Mouse (Mus musculus) embryonic facial prominence, embryonic 14.5 days (tissue): Measurements from ENCODE around the gene Myl6. TPM values are rescaled to one million over a fixed set of nuclear protein-coding genes. Genes with fewer than 3 reads are reported as not detected.

ENCODE experiments used
- ATAC-seq: fragments of 200-750 bp; cut with Nextera tagmentation; 2 replicates; pipeline ENCODE4 v1.8.0; 2017; ENCODE audit warnings: low read depth, moderate number of reproducible peaks, moderate TSS enrichment
- DNase-seq: peaks from one replicate; pipeline ENCODE4 v3.0.0-alpha.2; 2015; ENCODE audit warnings: low spot score
- H3K27ac ChIP-seq: fragments of 300-500 bp; sonication (generic); replicated peaks from 2 replicates; pipeline ENCODE4 v1.5.1; 2014; ENCODE audit warnings: low read depth, mild to moderate bottlenecking, low read length, moderate library complexity
- H3K27me3 ChIP-seq: fragments of 300-500 bp; sonication (generic); replicated peaks from 2 replicates; pipeline ENCODE4 v1.6.1; 2014; ENCODE audit warnings: low read length; ENCODE audit not compliant: control insufficient read depth, insufficient read depth
- H3K36me3 ChIP-seq: fragments of 300-500 bp; sonication (generic); 2 replicates; pipeline ENCODE4 v1.6.1; 2014; ENCODE audit warnings: low read length, mixed read lengths; ENCODE audit not compliant: control insufficient read depth, insufficient read depth
- H3K4me1 ChIP-seq: fragments of 300-500 bp; sonication (generic); 2 replicates; pipeline ENCODE4 v1.6.1; 2014; ENCODE audit warnings: antibody characterized with exemption, low read length; ENCODE audit not compliant: control insufficient read depth, insufficient read depth
- H3K4me2 ChIP-seq: fragments of 300-500 bp; sonication (generic); 2 replicates; pipeline ENCODE4 v1.6.1; 2014; ENCODE audit warnings: low read depth, mild to moderate bottlenecking, low read length, moderate library complexity, mixed read lengths
- H3K4me3 ChIP-seq: fragments of 300-500 bp; sonication (generic); 2 replicates; pipeline ENCODE4 v1.5.1; 2014; ENCODE audit warnings: low read depth, mild to moderate bottlenecking, low read length
- H3K9ac ChIP-seq: fragments of 300-500 bp; sonication (generic); 2 replicates; pipeline ENCODE4 v1.6.1; 2014; ENCODE audit warnings: low read depth, mild to moderate bottlenecking, low read length, moderate library complexity, mixed read lengths
- H3K9me3 ChIP-seq: fragments of 300-500 bp; sonication (generic); 2 replicates; pipeline ENCODE4 v1.6.1; 2016; ENCODE audit warnings: low read length; ENCODE audit not compliant: control insufficient read depth
- WGBS: fragments of 180-500 bp; shearing (Covaris S2); extraction: QIAGEN DNeasy Blood & Tissue Kit; methylation state at CpG from one replicate; pipeline ENCODE4 v1.1.7; 2014; 5-methylcytosine and 5-hydroxymethylcytosine counted together
- polyA plus RNA-seq: library from polyadenylated mRNA; unstranded; fragments of >200 nt; fragmentation: Nextera tagmentation; extraction: Ambion mirVana; gene quantifications from 2 replicates; pipeline ENCODE4 v1.2.1, GENCODE M21; 2014

Gene Myl6
- 1,095 and 1,174 TPM in 2 replicates for polyA plus RNA-seq

GRCm38 (mm10) chr10:128493695-128494666, at the start of gene Myl6:
Gene Myl6 (minus strand): TSS chr10:128494145.
- DNase-seq (peak; percentile 100), ATAC-seq (peak; percentile 93)
- Histone ChIP-seq H3K4me3 (peak within 1 kb of the TSS; percentile 76), H3K27me3 (no peaks in the 10 kb centered on the region), H3K4me2 (peak within 1 kb of the TSS; percentile 90), H3K36me3 (peaks cover 29% of the 10 kb centered on the region), H3K9me3 (no peaks in the 10 kb centered on the region), H3K4me1 (peaks cover 26% of the 10 kb centered on the region), H3K27ac (peak within 1 kb of the TSS; percentile 99), H3K9ac (peak within 1 kb of the TSS; percentile 84)
- WGBS: under 1% methylated on average over 39 of the region's 45 CpGs

GRCm38 (mm10) chr10:128543100-128543499, 49.2 kb upstream of the Myl6 start:
- H3K9ac ChIP-seq: no peak overlapping the region
- H3K9me3 ChIP-seq: no peaks in the 10 kb centered on the region
- WGBS: 76% methylated on average over 2 of the region's 2 CpGs
- H3K27me3 ChIP-seq: no peaks in the 10 kb centered on the region
- no peak overlapping the region for H3K27ac ChIP-seq
- no peaks in the 10 kb centered on the region for H3K4me1 ChIP-seq
- DNase-seq (no peak), ATAC-seq (no peak)
- no peak overlapping the region for H3K4me3 ChIP-seq
- no peak overlapping the region for H3K4me2 ChIP-seq
- H3K36me3 ChIP-seq: peaks cover 44% of the 10 kb centered on the region

GRCm38 (mm10) chr10:128538340-128538870, 44.5 kb upstream of the Myl6 start:
- peaks cover 4% of the 10 kb centered on the region; the same call in 1 of the 2 replicates for H3K4me1 ChIP-seq
- no peak overlapping the region for H3K4me2 ChIP-seq
- no peak for ATAC-seq
- WGBS: 100% methylated on average over 1 of the region's 1 CpGs
- DNase-seq: no peak
- no peak overlapping the region for H3K4me3 ChIP-seq
- no peak overlapping the region for H3K27ac ChIP-seq
- H3K9ac ChIP-seq: no peak overlapping the region
- H3K27me3 ChIP-seq: no peaks in the 10 kb centered on the region
- H3K9me3 ChIP-seq: no peaks in the 10 kb centered on the region
- H3K36me3 ChIP-seq: peaks cover 19% of the 10 kb centered on the region

- WGBS: 13% methylated on average over 18 of the region's 18 CpGs
- ATAC-seq (peak; percentile 96), DNase-seq (peak; percentile 94)
- Histone ChIP-seq H3K27ac (peak overlapping the region; percentile 40), H3K4me3 (peak overlapping the region; percentile 16), H3K4me1 (peaks cover 4% of the 10 kb centered on the region; the same call in 1 of the 2 replicates), H3K9ac (peak overlapping the region; percentile 49), H3K36me3 (0 out of 2 replicates have a peak, but pooled peaks cover 3% of the 10 kb centered on the region), H3K4me2 (peak overlapping the region; percentile 50), H3K9me3 (no peaks in the 10 kb centered on the region), H3K27me3 (no peaks in the 10 kb centered on the region)
Observed at GRCm38 (mm10) chr10:128536266-128536940, 42.5 kb upstream of the Myl6 start.

- H3K9ac ChIP-seq: peak overlapping the region; percentile 49
- H3K4me2 ChIP-seq: peak overlapping the region; percentile 50
- H3K27ac ChIP-seq: peak overlapping the region; percentile 40
- peaks cover 4% of the 10 kb centered on the region; the same call in 1 of the 2 replicates for H3K4me1 ChIP-seq
- H3K36me3 ChIP-seq: no peaks in the 10 kb centered on the region
- no peaks in the 10 kb centered on the region for H3K9me3 ChIP-seq
- no peaks in the 10 kb centered on the region for H3K27me3 ChIP-seq
- H3K4me3 ChIP-seq: peak overlapping the region; percentile 16
- DNase-seq: no peak
- peak; percentile 43; the same call in 1 of the 2 replicates for ATAC-seq
- 72% methylated on average over 4 of the region's 4 CpGs for WGBS
Observed at GRCm38 (mm10) chr10:128535624-128536265, 41.8 kb upstream of the Myl6 start.

GRCm38 (mm10) chr10:128535206-128535605, 41.3 kb upstream of the Myl6 start:
- no peak overlapping the region for H3K9ac ChIP-seq
- no peak overlapping the region for H3K4me2 ChIP-seq
- no peaks in the 10 kb centered on the region for H3K27me3 ChIP-seq
- H3K36me3 ChIP-seq: no peaks in the 10 kb centered on the region
- H3K9me3 ChIP-seq: no peaks in the 10 kb centered on the region
- H3K27ac ChIP-seq: no peak overlapping the region
- H3K4me3 ChIP-seq: no peak overlapping the region
- DNase-seq (no peak), ATAC-seq (no peak)
- 59% methylated on average over 2 of the region's 2 CpGs for WGBS
- H3K4me1 ChIP-seq: peaks cover 4% of the 10 kb centered on the region; the same call in 1 of the 2 replicates

GRCm38 (mm10) chr10:128526366-128527356, 32.7 kb upstream of the Myl6 start:
- Histone ChIP-seq H3K27me3 (peaks cover 11% of the 10 kb centered on the region; the same call in 1 of the 2 replicates), H3K9ac (peak overlapping the region; percentile 50), H3K27ac (peak overlapping the region; percentile 63), H3K36me3 (0 out of 2 replicates have a peak, but pooled peaks cover 7% of the 10 kb centered on the region), H3K4me2 (peak overlapping the region; percentile 97), H3K4me1 (0 out of 2 replicates have a peak, but pooled peaks cover 8% of the 10 kb centered on the region), H3K4me3 (peak overlapping the region; percentile 82), H3K9me3 (no peaks in the 10 kb centered on the region)
- peak; percentile 19; the same call in 1 of the 2 replicates for ATAC-seq
- 29% methylated on average over 28 of the region's 28 CpGs for WGBS
- no peak for DNase-seq
